Mouse (Mus musculus) limb, embryonic 14.5 days (tissue): ENCODE measurements around the gene Ryk. TPM values are rescaled to one million over a fixed set of nuclear protein-coding genes. Genes with fewer than 3 reads are reported as not detected.

ENCODE experiments used
- ATAC-seq: fragments of 200-750 bp; cut with Nextera tagmentation; 2 replicates; pipeline ENCODE4 v1.8.0; 2017; ENCODE audit warnings: low read depth, moderate number of reproducible peaks, moderate TSS enrichment; ENCODE audit not compliant: low FRiP score
- DNase-seq: peaks from one replicate; pipeline ENCODE4 v3.0.0-alpha.2; 2015; ENCODE audit warnings: low spot score
- H3K27ac ChIP-seq: fragments of 300-500 bp; sonication (generic); replicated peaks from 2 replicates; pipeline ENCODE4 v1.5.1; 2014; ENCODE audit warnings: low read depth, mild to moderate bottlenecking, low read length, moderate library complexity, mixed read lengths
- H3K27me3 ChIP-seq: fragments of 300-500 bp; sonication (generic); 2 replicates; pipeline ENCODE4 v1.6.1; 2014; ENCODE audit warnings: low read length, mixed read lengths; ENCODE audit not compliant: control insufficient read depth, insufficient read depth
- H3K36me3 ChIP-seq: fragments of 300-500 bp; sonication (generic); 2 replicates; pipeline ENCODE4 v1.6.1; 2014; ENCODE audit warnings: mild to moderate bottlenecking, low read length, moderate library complexity, mixed read lengths; ENCODE audit not compliant: control insufficient read depth, insufficient read depth
- H3K4me1 ChIP-seq: fragments of 300-500 bp; sonication (generic); 2 replicates; pipeline ENCODE4 v1.6.1; 2014; ENCODE audit warnings: antibody characterized with exemption, low read length, mixed read lengths; ENCODE audit not compliant: control insufficient read depth, insufficient read depth
- H3K4me2 ChIP-seq: fragments of 300-500 bp; sonication (generic); replicated peaks from 2 replicates; pipeline ENCODE4 v1.6.1; 2014; ENCODE audit warnings: low read depth, mild to moderate bottlenecking, low read length, moderate library complexity; ENCODE audit not compliant: severe bottlenecking
- H3K4me3 ChIP-seq: fragments of 300-500 bp; sonication (generic); replicated peaks from 2 replicates; pipeline ENCODE4 v1.5.1; 2014; ENCODE audit warnings: low read length
- H3K9ac ChIP-seq: fragments of 300-500 bp; sonication (generic); 2 replicates; pipeline ENCODE4 v1.6.1; 2014; ENCODE audit warnings: mild to moderate bottlenecking, low read depth, low read length, moderate library complexity; ENCODE audit not compliant: severe bottlenecking
- H3K9me3 ChIP-seq: fragments of 300-500 bp; sonication (generic); 2 replicates; pipeline ENCODE4 v1.6.1; 2016; ENCODE audit warnings: low read length; ENCODE audit not compliant: control insufficient read depth
- POLR2A ChIP-seq: fragments of 200-500 bp; IDR thresholded peaks from 2 replicates; pipeline ENCODE4 v1.8.0; 2012; ENCODE audit warnings: inconsistent platforms, mild to moderate bottlenecking, moderate library complexity, borderline replicate concordance; ENCODE audit not compliant: insufficient read depth, insufficient read length; ENCODE audit errors: extremely low read depth
- WGBS: fragments of 180-500 bp; shearing (Covaris S2); extraction: QIAGEN DNeasy Blood & Tissue Kit; methylation state at CpG from one replicate; pipeline ENCODE4 v1.1.7; 2014; 5-methylcytosine and 5-hydroxymethylcytosine counted together
- polyA plus RNA-seq, 2 experiments: library from polyadenylated mRNA; depleted of rRNA in 1 of 2; stranded (reverse) in 1 of 2; unstranded in 1 of 2; fragments of >200 nt; fragmentation: Nextera tagmentation in 1 of 2; extraction: Ambion mirVana in 1 of 2; gene quantifications; 2 replicates each; pipeline versions ENCODE4 v1.2.1 to v1.2.3; 2012 to 2014

Gene Ryk
- polyA plus RNA-seq, 2 experiments, result 37.5 to 79.8 TPM

- peaks cover 37% of the 10 kb centered on the region for H3K4me1 ChIP-seq
- no peak for DNase-seq
- peaks cover 46% of the 10 kb centered on the region for H3K36me3 ChIP-seq
- WGBS, result 74% methylated on average over 4 of the region's 4 CpGs
- no peak for ATAC-seq
- no peak for TF ChIP-seq POLR2A
- no peak overlapping the region for H3K9ac ChIP-seq
- no peak overlapping the region for H3K4me3 ChIP-seq
- H3K4me2 ChIP-seq, result no peak overlapping the region
- H3K27ac ChIP-seq, result no peak overlapping the region
- H3K27me3 ChIP-seq, result no peaks in the 10 kb centered on the region
- H3K9me3 ChIP-seq, result no peaks in the 10 kb centered on the region
Measured at GRCm38 (mm10) chr9:102867516-102867915, 32.8 kb downstream of the Ryk start.

DNA sequence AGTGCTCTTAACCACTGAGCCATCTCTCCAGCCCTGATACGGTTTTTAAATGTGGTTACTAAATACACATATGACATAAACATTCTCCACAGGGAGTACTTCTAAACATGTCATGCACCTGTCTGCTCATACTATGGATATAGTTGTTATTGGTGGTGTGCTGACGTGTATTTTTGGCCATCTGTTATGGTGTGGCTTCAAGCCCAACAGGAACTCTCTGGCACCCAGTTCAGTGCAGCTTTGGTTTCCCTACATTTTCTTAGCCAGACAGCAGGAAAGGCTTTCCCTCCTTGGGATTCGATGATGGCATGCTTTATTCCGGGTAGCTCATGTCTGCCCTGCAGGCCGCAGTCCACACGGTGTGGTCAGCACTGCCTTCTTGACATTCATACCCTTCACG, 33.7 kb downstream of the Ryk start:
- ATAC-seq, result no peak
- Histone ChIP-seq H3K9me3 (no peaks in the 10 kb centered on the region), H3K4me2 (no peak overlapping the region), H3K9ac (no peak overlapping the region), H3K27me3 (no peaks in the 10 kb centered on the region), H3K4me1 (peaks cover 33% of the 10 kb centered on the region), H3K27ac (no peak overlapping the region), H3K4me3 (no peak overlapping the region), H3K36me3 (peaks cover 51% of the 10 kb centered on the region)
- 92% methylated on average over 7 of the region's 7 CpGs for WGBS
- TF ChIP-seq POLR2A, result no peak
- DNase-seq, result no peak

- Histone ChIP-seq H3K9me3 (no peaks in the 10 kb centered on the region), H3K4me3 (no peak overlapping the region), H3K27me3 (no peaks in the 10 kb centered on the region), H3K4me2 (no peak overlapping the region), H3K36me3 (peaks cover 77% of the 10 kb centered on the region), H3K27ac (no peak overlapping the region), H3K9ac (no peak overlapping the region), H3K4me1 (no peaks in the 10 kb centered on the region)
- ATAC-seq (no peak), DNase-seq (no peak)
- TF ChIP-seq POLR2A, result no peak
- 82% methylated on average over 7 of the region's 7 CpGs for WGBS
Measured at GRCm38 (mm10) chr9:102876054-102876690, 41.5 kb downstream of the Ryk start.

DNA sequence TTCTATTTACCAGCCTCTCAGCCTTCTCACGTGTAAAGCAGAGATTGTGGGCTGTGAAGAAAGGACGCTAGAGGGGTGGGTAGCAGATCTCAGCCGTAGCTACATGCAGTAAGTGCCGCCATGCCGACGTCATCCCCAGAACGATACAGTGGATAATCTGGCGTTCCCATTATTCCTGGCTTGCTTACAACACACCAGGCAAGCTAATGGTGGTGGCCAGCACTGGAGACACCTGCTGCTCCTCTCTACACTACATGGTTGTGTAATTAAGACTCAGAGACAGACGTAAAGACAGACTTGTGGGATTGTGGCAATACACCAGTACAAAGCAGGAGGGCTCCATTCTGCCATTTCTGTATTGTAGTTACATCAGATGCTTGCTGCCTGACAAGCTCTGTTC, 43.2 kb downstream of the Ryk start:
- Histone ChIP-seq H3K27me3 (no peaks in the 10 kb centered on the region), H3K4me2 (no peak overlapping the region), H3K9me3 (no peaks in the 10 kb centered on the region), H3K4me3 (no peak overlapping the region), H3K36me3 (peaks cover 62% of the 10 kb centered on the region), H3K27ac (no peak overlapping the region), H3K9ac (no peak overlapping the region), H3K4me1 (no peaks in the 10 kb centered on the region)
- ATAC-seq, result no peak
- WGBS, result 78% methylated on average over 9 of the region's 9 CpGs
- no peak for TF ChIP-seq POLR2A
- no peak for DNase-seq

- ATAC-seq, result no peak
- H3K36me3 ChIP-seq, result peaks cover 67% of the 10 kb centered on the region
- no peaks in the 10 kb centered on the region for H3K27me3 ChIP-seq
- peak; percentile 86 for DNase-seq
- H3K27ac ChIP-seq, result no peak overlapping the region
- TF ChIP-seq POLR2A, result no peak
- H3K4me3 ChIP-seq, result no peak overlapping the region
- no peak overlapping the region for H3K4me2 ChIP-seq
- 61% methylated on average over 8 of the region's 8 CpGs for WGBS
- H3K9ac ChIP-seq, result no peak overlapping the region
- no peaks in the 10 kb centered on the region for H3K9me3 ChIP-seq
- no peaks in the 10 kb centered on the region for H3K4me1 ChIP-seq
Measured at GRCm38 (mm10) chr9:102879545-102879944, 44.8 kb downstream of the Ryk start.
